Mouse (Mus musculus): ENCODE results near the gene Gramd1c. TPM values are rescaled to one million over a fixed set of nuclear protein-coding genes. Genes with fewer than 3 reads are reported as not detected.

Gene Gramd1c
- polyA plus RNA-seq, 1 experiment = 1.4 TPM

DNA sequence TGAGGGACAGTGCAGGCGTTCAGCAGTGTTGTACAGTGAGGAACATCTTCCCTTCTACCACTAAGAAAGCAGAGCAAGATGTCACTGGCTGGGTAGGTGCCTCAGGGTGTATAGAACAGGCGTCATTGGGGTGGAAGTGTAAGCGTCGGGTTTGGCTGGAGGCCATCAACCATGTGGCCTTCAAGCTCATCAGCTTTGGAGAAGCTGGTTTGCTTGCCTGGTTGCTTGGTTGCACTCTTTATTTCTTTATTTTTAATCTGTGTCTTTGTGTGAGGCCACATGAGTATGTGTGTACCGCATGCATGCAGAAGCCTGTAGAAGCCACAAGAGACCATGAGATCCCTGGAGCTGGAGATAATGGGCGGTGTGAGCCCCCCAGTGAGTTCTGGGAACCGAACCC lies 130.8 kb downstream of the Gramd1c start:
- DNase-seq = no peak
- no peaks in the 10 kb centered on the region for H3K27me3 ChIP-seq (ENCODE audit: control insufficient read depth, insufficient read depth, low read length)
- peaks cover 10% of the 10 kb centered on the region for H3K4me1 ChIP-seq (ENCODE audit: control insufficient read depth, insufficient read depth, low read length)
- TF ChIP-seq POLR2A (IDR thresholded peaks at IDR 0.05; ENCODE audit: borderline replicate concordance, insufficient read depth, low read length) (no peak), CTCF (IDR thresholded peaks at IDR 0.05; ENCODE audit: borderline replicate concordance, insufficient read depth, low read depth, low read length) (no peak)
- 71% methylated on average over 7 of the region's 7 CpGs for WGBS
- no peak overlapping the region for H3K4me3 ChIP-seq (replicated peaks; ENCODE audit: insufficient read depth, low read depth, low read length)
- H3K27ac ChIP-seq (ENCODE audit: insufficient read depth, low read length) = no peak overlapping the region

DNA sequence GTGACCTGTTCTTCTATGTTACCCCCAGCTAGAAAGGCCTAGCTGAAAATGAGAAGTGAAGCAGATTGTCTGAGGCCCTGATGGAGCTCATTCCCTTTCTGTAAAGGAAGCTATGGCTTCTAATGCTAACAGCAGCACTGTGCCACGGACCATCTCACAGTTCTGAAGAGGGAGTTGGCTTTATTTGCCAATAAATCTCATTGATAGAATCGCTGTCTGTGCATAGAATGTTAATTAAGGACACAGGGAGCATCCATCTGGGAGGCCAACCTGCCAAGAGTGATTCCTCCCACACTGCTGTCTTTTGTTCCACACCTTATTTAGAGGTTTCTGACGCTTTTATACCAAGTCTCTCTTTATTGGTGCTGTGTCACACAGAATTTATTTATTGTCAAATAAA lies 131.6 kb downstream of the Gramd1c start:
- no peaks in the 10 kb centered on the region for H3K27me3 ChIP-seq (ENCODE audit: control insufficient read depth, insufficient read depth, low read length)
- WGBS = 14% methylated on average over 3 of the region's 3 CpGs
- no peak overlapping the region for H3K4me3 ChIP-seq (replicated peaks; ENCODE audit: insufficient read depth, low read depth, low read length)
- no peak overlapping the region for H3K27ac ChIP-seq (ENCODE audit: insufficient read depth, low read length)
- no peak for TF ChIP-seq CTCF (IDR thresholded peaks at IDR 0.05; ENCODE audit: borderline replicate concordance, insufficient read depth, low read depth, low read length)
- no peak for TF ChIP-seq POLR2A (IDR thresholded peaks at IDR 0.05; ENCODE audit: borderline replicate concordance, insufficient read depth, low read length)
- DNase-seq = no peak
- H3K4me1 ChIP-seq (ENCODE audit: control insufficient read depth, insufficient read depth, low read length) = peaks cover 10% of the 10 kb centered on the region

DNA sequence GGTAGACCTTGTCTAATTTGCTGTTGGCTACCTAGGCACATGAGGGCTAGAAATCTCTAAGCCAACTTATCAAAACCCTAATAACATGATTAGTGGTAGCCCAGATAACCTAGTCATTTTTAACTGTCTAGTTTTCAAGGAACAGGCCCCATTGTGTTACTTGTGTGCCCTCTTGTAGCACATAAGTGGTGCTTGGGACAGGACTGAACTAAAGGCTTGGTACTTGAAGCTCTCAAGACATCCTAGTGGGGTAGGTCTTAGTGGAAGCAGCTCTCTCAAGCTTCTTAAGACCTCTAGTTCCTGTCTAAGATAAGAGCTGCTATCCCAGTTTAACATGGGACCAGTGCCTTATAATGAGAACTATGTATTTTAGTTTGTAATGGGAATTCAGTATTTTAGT lies 132.6 kb downstream of the Gramd1c start:
- TF ChIP-seq POLR2A (IDR thresholded peaks at IDR 0.05; ENCODE audit: borderline replicate concordance, insufficient read depth, low read length) = no peak
- TF ChIP-seq CTCF (IDR thresholded peaks at IDR 0.05; ENCODE audit: borderline replicate concordance, insufficient read depth, low read depth, low read length) = no peak
- no peak for DNase-seq
- Histone ChIP-seq H3K4me1 (ENCODE audit: control insufficient read depth, insufficient read depth, low read length) (peaks cover 7% of the 10 kb centered on the region), H3K27me3 (ENCODE audit: control insufficient read depth, insufficient read depth, low read length) (no peaks in the 10 kb centered on the region), H3K4me3 (replicated peaks; ENCODE audit: insufficient read depth, low read depth, low read length) (no peak overlapping the region), H3K27ac (ENCODE audit: insufficient read depth, low read length) (no peak overlapping the region)

Other genes with a start within 250 kb of the Gramd1c start
- gene Ccdc191, start 173.5 kb downstream of the Gramd1c start, polyA plus RNA-seq (2012; rRNA removed) = 4.8 and 12.5 TPM in 2 replicates
- gene Qtrt2, start 136.5 kb downstream of the Gramd1c start, polyA plus RNA-seq (2012; rRNA removed) = 29.6 and 32.4 TPM in 2 replicates
- gene Zdhhc23, start 83.6 kb downstream of the Gramd1c start, polyA plus RNA-seq (2012; rRNA removed) = 1.9 and 2.1 TPM in 2 replicates
- 230 and 250 TPM in 2 replicates for gene Atp6v1a, start 76.4 kb upstream of the Gramd1c start, polyA plus RNA-seq (2012; rRNA removed)
- gene Naa50, start 76.5 kb upstream of the Gramd1c start, polyA plus RNA-seq (2012; rRNA removed) = 28.9 and 30.0 TPM in 2 replicates
- gene Usf3, start 109.9 kb upstream of the Gramd1c start, polyA plus RNA-seq (2012; rRNA removed) = 14.2 and 15.3 TPM in 2 replicates

Data from cerebellum, adult 2 months (tissue).